Mouse (Mus musculus) cerebellum, adult 9-11 months (tissue): ENCODE measurements around the gene Hist1h4d.
"Not testable (repeated sequence)": the region's sequence is repeated elsewhere in the genome, so short reads cannot be mapped to it uniquely, and the experiment has no call there.

ENCODE experiments used
- DNase-seq: peaks from one replicate; pipeline ENCODE4 v3.0.0; 2022

Hist1h4d gene

DNA sequence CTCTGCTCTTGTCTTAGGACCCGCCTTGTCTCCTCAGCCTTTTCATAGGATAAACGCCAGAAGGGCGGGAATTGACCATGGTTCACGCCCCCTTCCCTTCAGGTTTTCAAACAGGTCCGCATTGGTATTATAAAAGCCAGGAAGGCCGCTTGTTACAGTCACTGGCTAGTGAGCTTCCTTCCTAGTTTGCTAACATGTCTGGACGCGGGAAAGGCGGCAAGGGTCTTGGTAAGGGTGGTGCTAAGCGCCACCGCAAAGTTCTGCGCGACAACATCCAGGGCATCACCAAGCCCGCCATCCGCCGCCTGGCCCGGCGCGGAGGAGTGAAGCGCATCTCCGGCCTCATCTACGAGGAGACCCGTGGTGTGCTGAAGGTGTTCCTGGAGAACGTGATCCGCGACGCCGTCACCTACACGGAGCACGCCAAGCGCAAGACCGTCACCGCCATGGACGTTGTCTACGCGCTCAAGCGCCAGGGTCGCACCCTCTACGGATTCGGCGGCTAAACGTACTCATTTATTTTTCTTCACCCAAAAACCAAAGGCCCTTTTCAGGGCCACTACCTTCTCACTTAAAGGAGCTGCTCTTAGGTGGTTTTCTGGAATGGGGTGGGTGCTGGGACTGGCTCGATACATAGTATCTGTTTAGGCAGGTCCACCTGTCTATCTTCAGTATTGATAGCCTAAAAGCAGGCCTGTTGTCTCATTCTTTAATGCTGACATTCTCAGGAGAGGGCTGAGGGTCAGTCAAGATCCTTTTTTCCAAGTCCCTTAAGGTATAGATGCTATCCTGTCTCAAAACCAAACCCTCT lies at the start of gene Hist1h4d:
Gene Hist1h4d, plus strand, starts transcription at position 191 of the 811 bp plus-strand sequence.
- DNase-seq: peak; percentile 97

DNA sequence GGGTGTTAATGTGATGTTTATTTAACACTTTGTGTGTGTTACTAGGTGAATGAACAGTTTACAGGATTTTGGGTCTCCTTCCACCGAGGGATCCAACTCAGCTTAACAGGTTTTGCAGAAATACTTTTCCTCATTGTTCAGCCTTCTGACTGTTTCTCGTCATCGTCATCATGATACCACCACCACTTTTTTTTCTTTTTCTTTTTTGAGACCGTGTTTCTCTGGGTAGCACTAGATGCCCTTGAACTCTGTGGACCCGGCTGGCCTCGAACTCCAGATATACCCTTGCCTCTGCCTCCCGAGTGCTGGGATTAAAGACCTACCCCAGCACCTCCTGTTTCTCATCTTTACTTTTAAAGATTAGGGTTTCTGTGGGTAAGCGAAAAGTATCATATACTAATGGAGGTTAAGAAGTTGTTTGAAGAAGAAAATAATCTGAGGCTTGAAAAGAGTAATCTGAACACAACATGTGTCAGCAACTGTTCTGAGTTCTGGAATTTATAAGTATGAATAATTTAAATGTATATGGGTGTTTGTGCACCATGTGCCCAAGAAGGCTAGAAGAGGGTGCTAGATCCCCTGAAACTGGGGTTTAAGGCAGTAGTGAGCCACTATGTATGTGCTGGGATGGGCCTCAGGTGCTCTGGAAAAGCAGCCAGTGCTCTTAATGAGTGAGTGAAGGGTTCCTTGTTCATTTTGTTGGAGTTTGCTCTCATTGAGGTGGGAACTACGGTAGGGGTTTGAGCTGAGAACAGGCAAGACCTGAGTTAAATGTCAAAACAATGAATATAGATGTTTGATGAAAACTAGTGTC lies 48.9 kb upstream of the Hist1h4d start:
- no peak for DNase-seq

DNA sequence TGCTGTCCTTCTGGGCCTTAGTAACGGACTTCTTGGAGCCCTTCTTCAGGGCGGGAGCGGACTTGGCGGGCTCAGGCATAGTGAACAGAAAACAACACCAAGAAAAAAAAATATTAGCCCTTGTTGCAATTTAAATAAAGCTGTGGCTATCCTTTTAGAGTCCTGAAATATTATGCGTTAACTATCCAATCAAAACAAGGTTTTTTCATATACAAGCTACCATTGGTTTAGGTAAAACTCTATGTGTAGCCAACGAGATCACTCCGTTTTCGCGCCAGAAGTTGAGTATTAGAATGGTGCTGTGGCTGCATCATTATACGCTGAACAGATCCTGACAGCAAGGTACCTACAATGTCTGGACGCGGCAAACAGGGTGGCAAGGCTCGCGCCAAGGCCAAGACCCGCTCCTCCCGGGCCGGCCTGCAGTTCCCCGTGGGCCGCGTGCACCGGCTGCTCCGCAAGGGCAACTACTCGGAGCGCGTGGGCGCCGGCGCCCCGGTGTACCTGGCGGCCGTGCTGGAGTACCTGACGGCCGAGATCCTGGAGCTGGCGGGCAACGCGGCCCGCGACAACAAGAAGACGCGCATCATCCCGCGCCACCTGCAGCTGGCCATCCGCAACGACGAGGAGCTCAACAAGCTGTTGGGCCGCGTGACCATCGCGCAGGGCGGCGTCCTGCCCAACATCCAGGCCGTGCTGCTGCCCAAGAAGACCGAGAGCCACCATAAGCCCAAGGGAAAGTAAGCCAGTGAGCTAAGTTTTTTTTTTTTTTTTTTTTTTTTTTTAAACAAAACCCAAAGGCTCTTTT lies 47.6 kb upstream of the Hist1h4d start, which contains the start of gene Hist1h2af:
Gene Hist1h2af, plus strand, starts transcription at position 347 of the 808 bp plus-strand sequence.
- DNase-seq: peak; percentile 84

DNA sequence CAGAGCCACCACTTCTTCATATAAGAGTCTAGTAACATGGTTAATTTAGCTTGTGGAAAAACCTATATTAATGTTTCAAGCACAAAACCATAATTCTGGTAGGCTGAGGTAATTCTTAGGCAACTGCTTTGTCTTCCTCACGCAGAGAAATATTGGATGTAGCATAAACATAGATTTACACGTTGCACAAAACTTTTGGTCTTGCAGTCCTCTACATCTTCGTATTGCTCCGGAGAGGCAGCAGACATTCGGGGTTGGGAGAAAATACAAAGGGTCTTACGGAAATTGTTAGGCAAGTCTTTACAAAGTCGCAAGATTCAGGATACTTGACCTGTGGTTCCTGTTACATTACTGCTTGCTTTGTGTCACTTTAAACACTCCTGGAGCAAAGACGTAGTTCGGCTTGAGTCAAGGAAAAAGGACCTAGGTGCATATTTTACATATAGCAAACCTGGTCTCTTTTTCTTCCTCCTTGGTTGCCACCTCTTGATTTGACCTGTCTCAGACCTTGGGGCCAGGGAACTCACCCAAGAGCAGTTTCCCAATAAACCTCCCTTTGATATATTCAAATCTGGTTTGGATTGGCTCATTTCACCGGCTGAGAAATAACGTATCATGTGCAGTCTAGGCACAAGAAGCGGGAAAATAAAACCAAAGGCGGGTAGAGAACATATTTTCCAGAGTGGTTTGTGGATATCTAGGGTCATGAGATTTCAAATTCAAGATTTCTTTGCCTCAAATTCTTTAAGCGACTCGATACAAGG lies 46.8 kb upstream of the Hist1h4d start:
- DNase-seq: no peak

DNA sequence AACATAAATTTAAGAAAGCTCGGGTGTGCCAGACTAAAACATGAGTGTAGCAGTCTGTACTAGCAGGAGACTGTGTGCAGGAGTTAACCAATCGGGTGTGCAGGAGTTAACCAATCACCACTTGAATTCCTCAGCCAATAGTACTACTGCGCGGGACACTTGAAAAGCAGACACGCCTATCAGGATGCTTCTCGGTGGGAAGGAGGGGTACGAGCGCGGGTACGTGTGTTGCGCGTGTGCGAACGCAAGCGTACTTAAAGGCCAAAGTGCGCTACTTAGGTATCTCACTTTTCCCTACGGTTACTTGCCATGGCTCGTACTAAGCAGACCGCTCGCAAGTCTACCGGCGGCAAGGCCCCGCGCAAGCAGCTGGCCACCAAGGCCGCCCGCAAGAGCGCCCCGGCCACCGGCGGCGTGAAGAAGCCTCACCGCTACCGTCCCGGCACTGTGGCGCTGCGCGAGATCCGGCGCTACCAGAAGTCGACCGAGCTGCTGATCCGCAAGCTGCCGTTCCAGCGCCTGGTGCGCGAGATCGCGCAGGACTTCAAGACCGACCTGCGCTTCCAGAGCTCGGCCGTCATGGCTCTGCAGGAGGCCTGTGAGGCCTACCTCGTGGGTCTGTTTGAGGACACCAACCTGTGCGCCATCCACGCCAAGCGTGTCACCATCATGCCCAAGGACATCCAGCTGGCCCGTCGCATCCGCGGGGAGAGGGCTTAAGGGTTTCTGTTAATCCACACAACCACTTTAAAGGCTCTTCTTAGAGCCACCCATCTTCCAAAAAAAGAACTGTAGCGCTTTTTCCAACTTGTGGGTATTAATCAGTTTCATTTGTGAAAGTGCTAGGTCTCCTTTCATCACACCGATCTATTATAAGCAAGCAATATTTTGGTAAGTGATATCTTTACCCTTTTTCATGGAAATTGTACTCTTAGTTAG lies 46.0 kb upstream of the Hist1h4d start, which contains the start of gene Hist1h3g:
Gene Hist1h3g, plus strand, starts transcription at position 286 of the 939 bp plus-strand sequence.
- DNase-seq: peak; percentile 89

DNA sequence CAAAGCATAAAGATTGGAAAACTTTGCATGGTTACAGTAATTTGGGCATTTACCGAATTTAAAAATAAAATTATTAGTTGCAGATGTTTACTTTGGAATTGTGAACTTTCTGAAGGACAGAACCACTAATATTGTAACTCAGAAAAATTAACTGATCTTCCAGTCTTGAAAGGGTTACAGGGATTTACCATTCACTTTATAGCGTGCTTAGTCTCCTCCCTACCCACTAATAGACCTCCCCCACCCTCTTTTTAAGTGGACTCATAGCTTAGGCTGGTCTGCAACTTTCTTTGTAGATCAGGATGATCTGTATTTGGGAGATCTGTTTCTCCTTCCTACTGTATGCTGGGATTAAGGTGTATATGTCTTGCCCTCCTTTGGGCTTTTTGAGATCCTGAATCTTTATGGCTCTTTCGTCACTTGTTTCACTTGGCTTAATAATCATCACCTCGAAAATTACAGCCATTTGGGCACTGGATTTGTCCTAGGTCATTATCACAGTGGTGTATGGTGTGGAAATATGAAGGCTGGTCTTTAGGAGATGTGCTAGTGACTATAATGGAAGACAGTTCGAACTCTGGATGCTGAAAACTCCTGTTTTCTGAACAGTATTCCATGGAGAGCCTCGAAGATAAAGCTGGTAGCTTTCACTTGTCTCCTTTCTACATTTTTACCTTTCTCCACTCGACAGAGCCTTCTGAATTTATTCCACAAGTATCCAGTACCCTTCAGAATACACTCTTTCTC lies 45.1 kb upstream of the Hist1h4d start:
- DNase-seq: no peak

DNA sequence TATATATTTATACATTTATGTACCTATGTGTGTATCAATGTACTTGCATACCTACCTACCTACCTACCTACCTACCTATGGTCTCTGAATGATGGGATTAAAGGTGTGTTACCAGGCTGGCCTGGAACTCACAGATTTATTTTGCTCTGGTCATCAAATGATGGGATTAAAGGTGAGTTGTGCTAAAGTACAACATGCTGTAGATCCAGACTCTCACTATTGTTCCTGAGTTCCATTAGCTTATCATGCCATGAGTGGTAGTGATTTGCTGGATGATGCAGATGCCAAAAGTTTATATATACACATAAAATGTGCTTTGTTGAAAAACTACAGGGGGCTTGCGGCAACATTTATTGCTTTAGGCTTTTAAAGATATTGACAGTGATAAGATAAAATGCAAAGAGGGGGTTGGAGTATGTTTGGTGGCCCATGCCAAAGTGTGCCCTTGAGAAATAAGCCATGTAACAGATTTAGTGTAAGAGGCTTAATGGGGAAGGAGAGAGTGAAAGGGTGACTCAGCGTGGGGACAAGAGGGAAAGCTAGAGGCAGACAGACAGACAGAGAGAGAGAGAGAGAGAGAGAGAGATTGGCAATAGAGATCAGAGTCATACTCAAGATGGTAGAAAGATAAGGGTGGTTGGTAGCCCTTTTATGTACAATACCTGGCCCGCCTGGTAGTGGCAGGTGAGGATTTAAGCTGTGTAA lies 44.2 kb upstream of the Hist1h4d start:
- DNase-seq: no peak

DNA sequence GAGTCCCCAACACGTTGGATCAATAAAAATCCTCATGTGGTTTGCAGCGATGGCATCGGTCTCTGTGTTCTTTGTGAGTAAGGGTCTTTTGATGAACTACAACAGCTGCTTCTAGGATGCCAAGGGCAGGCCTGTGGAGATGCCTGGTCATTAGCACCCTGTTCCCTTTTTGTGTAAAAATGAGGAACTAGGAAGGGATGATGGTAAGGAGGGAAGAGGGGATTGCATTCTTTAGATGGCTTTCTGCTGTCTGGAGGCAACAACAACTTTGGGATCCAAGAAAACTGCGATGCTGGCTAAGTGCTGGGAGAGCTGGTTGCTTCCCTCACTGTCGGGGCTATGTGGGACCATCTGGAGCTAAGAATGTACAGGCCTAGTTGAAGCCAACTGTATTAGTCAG lies 43.1 kb upstream of the Hist1h4d start:
- DNase-seq: no peak

DNA sequence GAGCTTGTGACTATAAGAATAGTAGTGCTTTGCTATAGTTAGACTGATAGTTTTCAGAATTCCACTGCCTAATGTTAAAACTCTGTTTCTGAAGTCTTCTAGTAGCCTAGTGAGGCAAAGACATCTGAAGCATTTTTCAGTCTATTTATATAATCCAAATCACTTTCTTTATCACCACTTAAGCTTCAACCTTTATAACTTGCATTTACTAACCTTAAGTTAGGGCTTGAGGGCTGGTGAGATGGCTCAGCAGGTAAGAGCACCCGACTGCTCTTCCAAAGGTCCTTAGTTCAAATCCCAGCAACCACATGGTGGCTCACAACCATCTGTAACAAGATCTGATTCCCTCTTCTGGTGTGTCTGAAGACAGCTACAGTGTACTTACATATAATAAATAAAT lies 41.6 kb upstream of the Hist1h4d start:
- not testable (repeated sequence) for DNase-seq

DNA sequence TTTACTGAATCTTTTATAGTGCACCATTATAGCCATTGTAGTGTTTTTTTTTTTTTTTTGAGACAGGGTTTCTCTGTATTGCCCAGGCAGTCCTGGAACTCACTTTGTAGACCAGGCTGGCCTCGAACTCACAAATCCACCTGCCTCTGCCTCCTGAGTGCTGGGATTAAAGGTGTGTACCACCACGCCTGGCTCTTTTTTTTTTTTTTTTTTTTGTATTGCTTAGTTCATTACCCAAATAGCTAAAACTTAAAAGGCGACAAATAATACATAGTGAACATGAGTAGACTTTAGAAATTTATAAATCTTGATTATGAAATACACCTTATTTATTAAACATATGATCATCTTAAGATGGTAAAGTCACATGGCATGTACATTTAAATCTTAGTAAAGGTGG lies 39.9 kb upstream of the Hist1h4d start:
- DNase-seq: no peak

DNA sequence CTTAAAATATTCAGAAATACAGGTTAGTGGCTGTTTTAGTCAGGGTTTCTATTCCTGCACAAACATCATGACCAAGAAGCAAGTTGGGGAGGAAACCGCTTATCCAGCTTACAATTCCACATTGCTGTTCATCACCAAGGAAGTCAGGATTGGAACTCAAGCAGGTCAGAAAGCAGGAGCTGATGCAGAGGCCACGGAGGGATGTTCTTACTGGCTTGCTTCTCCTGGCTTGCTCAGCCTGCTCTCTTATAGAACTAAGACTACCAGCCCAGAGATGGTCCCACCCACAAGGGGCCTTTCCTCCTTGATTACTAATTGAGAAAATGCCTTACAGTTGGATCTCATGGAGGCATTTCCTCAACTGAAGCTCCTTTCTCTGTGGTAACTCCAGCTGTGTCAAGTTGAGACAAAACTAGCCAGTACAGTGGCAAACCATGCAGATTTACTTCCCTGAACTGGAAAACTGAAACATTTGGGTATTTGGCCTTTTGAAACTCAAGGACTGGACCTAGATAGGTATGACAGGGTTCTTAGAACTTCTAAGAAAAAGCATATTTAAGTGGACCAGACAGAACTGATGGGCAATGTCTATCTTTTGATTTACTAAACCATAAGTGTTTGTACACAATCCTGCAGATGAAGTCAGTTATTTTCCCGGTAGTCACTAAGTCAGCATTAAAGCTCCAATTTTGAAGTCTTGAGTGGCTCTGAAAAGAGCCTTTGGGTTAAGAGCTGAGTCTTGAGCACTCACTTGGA lies 39.0 kb upstream of the Hist1h4d start:
- DNase-seq: not testable (repeated sequence)

DNA sequence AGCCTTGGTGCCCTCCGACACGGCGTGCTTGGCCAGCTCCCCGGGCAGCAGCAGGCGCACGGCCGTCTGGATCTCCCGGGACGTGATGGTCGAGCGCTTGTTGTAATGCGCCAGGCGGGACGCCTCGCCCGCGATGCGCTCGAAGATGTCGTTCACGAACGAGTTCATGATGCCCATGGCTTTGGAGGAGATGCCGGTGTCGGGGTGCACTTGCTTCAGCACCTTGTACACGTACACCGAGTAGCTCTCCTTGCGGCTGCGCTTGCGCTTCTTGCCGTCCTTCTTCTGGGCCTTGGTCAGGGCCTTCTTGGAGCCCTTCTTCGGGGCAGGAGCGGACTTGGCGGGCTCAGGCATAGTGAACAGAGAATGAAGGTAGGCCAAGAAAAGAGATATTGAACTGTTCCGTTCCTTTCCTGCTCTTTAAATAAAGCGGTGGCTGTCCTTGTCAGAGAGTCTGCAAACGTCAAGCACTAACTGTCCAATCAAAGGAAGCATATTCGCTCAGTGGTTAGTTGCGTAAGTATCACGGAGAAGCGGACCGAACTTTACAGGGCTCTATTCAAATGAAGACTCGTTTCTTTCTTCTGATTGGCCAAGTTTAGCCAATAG lies 38.3 kb upstream of the Hist1h4d start, which contains the start of gene Hist1h2bh:
Gene Hist1h2bh, minus strand, starts transcription at position 394 of the 609 bp plus-strand sequence.
- DNase-seq: peak; percentile 67

DNA sequence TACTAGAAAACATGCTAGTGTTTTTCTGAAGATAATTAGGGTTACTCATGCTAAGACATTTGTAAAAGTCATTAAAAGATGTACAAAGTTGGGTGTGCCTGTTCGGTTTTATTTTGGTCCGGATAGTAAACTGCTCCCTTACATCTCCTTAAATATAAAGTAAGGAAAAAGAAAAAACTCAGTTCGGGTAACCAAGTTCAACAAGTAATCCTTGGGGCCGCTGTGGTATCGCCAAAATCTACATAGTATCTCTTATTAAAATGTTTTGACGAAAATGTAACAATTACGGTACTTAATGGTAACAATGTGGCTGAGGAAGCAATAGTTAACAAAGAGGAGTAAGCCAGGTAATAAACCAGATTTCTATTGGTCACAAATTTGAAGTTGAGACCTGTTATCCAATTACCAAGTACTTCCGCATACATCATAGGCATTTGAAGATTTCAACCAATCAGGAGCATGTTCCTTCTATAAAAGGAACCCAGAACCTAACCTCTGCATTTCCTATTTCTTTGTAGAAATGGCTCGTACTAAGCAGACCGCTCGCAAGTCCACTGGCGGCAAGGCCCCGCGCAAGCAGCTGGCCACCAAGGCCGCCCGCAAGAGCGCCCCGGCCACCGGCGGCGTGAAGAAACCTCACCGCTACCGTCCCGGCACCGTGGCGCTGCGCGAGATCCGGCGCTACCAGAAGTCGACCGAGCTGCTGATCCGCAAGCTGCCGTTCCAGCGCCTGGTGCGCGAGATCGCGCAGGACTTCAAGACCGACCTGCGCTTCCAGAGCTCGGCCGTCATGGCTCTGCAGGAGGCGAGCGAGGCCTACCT lies 37.2 kb upstream of the Hist1h4d start, which contains the start of gene Hist1h3f:
Gene Hist1h3f, plus strand, starts transcription at position 88 of the 822 bp plus-strand sequence.
- peak; percentile 86 for DNase-seq

DNA sequence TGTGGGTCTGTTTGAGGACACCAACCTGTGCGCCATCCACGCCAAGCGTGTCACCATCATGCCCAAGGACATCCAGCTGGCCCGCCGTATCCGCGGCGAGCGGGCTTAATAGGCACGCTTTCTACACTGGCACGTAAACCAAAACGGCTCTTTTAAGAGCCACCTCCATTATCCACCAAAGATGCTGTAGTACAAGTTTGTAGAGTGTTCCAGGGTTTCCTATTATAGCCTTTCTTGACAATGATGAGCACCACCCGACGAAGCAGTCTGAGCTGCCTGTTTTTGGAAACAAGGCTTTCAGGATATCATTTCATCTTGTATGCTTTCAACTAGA lies 36.6 kb upstream of the Hist1h4d start:
- not testable (repeated sequence) for DNase-seq

DNA sequence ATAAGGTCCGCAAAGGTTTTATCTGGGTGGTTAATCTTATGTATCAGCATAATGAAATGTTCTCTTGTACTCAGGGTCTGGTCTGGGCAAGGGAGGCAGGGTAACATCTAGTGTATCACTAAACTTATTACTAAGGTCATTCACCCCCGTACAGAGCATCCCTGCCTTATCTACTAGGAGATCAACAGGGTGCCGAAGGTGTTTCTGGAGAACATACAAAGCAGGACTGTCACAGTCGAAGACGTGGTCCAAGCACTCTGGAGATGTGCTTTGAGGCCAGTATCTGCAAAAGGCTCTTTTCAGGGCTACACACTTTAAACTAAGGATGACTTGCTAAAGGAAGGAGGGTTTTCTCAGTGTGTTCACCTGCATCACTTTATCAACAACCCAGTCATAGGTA lies 34.7 kb upstream of the Hist1h4d start:
- no peak for DNase-seq

DNA sequence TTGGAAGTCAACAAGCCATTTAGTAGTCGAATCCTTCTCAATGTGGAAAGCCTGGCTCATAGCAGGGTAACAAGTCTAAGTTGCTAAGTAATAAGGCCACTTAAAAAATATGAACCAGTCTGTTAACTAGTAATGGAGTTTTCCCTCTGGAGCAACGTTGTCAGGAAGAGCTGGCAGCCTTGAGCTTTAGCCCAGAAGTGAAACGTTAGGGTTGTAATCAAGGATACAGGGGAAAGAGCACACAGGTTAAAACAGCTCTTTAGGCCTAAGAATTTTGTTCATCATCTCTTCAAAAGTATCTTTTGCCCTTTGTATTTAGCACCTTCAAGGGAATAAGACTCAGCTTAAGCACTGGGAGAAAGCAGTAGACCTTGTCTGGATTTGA lies 30.6 kb upstream of the Hist1h4d start:
- no peak for DNase-seq

DNA sequence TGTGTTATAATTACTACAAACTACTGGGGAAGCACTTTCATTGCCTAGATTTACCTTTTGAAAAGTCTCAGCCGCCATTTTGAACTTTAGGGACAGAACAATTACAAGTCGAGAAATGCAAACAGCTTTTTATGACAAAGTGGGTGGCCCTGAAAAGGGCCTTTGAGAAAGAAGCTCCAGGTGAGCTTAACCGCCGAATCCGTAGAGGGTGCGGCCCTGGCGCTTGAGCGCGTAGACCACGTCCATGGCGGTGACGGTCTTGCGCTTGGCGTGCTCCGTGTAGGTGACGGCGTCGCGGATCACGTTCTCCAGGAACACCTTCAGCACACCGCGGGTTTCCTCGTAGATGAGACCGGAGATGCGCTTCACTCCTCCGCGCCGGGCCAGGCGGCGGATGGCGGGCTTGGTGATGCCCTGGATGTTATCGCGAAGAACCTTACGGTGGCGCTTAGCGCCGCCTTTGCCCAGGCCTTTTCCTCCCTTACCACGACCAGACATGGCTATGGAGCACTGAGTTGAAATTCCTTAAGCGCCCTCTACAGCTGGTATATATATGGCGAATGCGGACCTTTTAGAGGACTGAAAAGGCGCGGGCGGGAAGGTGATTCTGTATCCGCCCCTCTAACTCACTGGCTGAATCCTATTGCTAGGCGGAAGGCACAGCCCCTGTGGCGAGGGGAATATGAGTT lies 30.1 kb upstream of the Hist1h4d start, which contains the start of gene Hist1h4f:
Gene Hist1h4f, minus strand, starts transcription at position 503 of the 689 bp plus-strand sequence.
- DNase-seq: peak; percentile 94
